9 mouse cellular contexts compared by ENCODE assay signal in genomic region chr11:72487171-72487570, GRCm38 (mm10). TPM values are rescaled to one million over a fixed set of nuclear protein-coding genes. Genes with fewer than 3 reads are reported as not detected.
A peak's percentile ranks its signal among the peaks of the same experiment; 100 is the strongest.
DNase-seq lines count a peak whose midpoint lies in the region; ATAC-seq and TF ChIP-seq lines count a peak whose summit lies in the region.
"Had no signal": no experiment of that assay in that cellular context is flagged by ENCODE, and none has a peak within 500 bp of the region (broad histone marks: within the 10 kb centered on the region; RNA-seq: fewer than 3 reads in every experiment).

No protein-coding gene starts in this region.

- no peaks in the 10 kb centered on the region for H3K9me3 ChIP-seq in heart, embryonic 13.5 days
- H3K9me3 ChIP-seq in neural tube, embryonic 11.5 days (ENCODE audit: control insufficient read depth, low read length), result no peaks in the 10 kb centered on the region
- no peaks in the 10 kb centered on the region for H3K9me3 ChIP-seq in liver, embryonic 14.5 days (ENCODE audit: control insufficient read depth, low read length)

- ATAC-seq in heart, embryonic 13.5 days (ENCODE audit: extremely low read depth, insufficient number of reproducible peaks, low FRiP score, low TSS enrichment), result no peak
- no peak for ATAC-seq in neural tube, embryonic 11.5 days (ENCODE audit: insufficient read depth, low FRiP score, low TSS enrichment)
- no peak for ATAC-seq in liver, embryonic 14.5 days (ENCODE audit: insufficient read depth)
- ATAC-seq in megakaryocyte progenitor cell, adult 5-6 weeks (replicated peaks; ENCODE audit: poor library complexity), result no peak

- TF ChIP-seq EP300 in liver, embryonic 14.5 days (IDR thresholded peaks at IDR 0.05; ENCODE audit: low read depth), result no peak

- peaks cover 57% of the 10 kb centered on the region for H3K4me1 ChIP-seq in heart, embryonic 13.5 days
- H3K4me1 ChIP-seq in neural tube, embryonic 11.5 days (ENCODE audit: control insufficient read depth, insufficient read depth, low read length), result no peaks in the 10 kb centered on the region; the same call in 1 of the 2 replicates
- peaks cover 10 to 37% of the 10 kb centered on the region in 2 experiments for H3K4me1 ChIP-seq in liver, embryonic 14.5 days (replicated peaks; ENCODE audit: control insufficient read depth in 2 of 2, insufficient read depth in 2 of 2, low read length in 1 of 2)

- H3K9ac ChIP-seq in heart, embryonic 13.5 days, result no peak overlapping the region
- no peak overlapping the region for H3K9ac ChIP-seq in neural tube, embryonic 11.5 days (ENCODE audit: low read length)
- no peak overlapping the region for H3K9ac ChIP-seq in liver, embryonic 14.5 days (replicated peaks)

- no peak for TF ChIP-seq CTCF in liver, embryonic 14.5 days (IDR thresholded peaks at IDR 0.05; ENCODE audit: low read depth)

- intact Hi-C loops in heart, postnatal 10 days (cut with DNase I), result no loop called here

- DNase-seq in heart, postnatal 10 days, result no peak
- DNase-seq in neural tube, embryonic 11.5 days (ENCODE audit: low spot score), result no peak
- DNase-seq in neural tube, embryonic 10.5 days (ENCODE audit: extremely low spot score, low spot score), result no peak
- no peak for DNase-seq in liver, embryonic 14.5 days (ENCODE audit: low read depth in 3 of 3, low spot score in 3 of 3)
- DNase-seq in natural killer cell, adult 2 months (ENCODE audit: low spot score in 2 of 2), result no peak
- no peak for DNase-seq in spleen, postnatal 36 days (ENCODE audit: low spot score in 2 of 2)
- DNase-seq: cerebellum, adult 9-10 months had no signal

- 48% methylated on average over 5 of the region's 5 CpGs for WGBS in heart, embryonic 13.5 days
- 65% methylated on average over 5 of the region's 5 CpGs for WGBS in neural tube, embryonic 11.5 days
- 17% methylated on average over 5 of the region's 5 CpGs for WGBS in liver, embryonic 14.5 days (ENCODE audit: insufficient replicate concordance)

- H3K36me3 ChIP-seq in heart, embryonic 13.5 days, result no peaks in the 10 kb centered on the region
- H3K36me3 ChIP-seq in neural tube, embryonic 11.5 days (ENCODE audit: control insufficient read depth, insufficient read depth, low read length), result no peaks in the 10 kb centered on the region
- H3K36me3 ChIP-seq in liver, embryonic 14.5 days (replicated peaks; ENCODE audit: control insufficient read depth, insufficient read depth, low read depth), result no peaks in the 10 kb centered on the region

- peak overlapping the region; percentile 90 for H3K4me2 ChIP-seq in heart, embryonic 13.5 days
- peak overlapping the region; percentile 88; the same call in 1 of the 2 replicates for H3K4me2 ChIP-seq in neural tube, embryonic 11.5 days (ENCODE audit: low read depth)
- peak overlapping the region; percentile 36 for H3K4me2 ChIP-seq in liver, embryonic 14.5 days (ENCODE audit: low read depth)

- peaks cover 62% of the 10 kb centered on the region for H3K27me3 ChIP-seq in heart, embryonic 13.5 days (replicated peaks)
- H3K27me3 ChIP-seq in neural tube, embryonic 11.5 days (ENCODE audit: control insufficient read depth, insufficient read depth, low read length), result peaks cover 19% of the 10 kb centered on the region
- peaks cover 6% of the 10 kb centered on the region for H3K27me3 ChIP-seq in liver, embryonic 14.5 days (ENCODE audit: control insufficient read depth, insufficient read depth, low read length)

- 0 out of 2 replicates have a peak overlapping the region, but pooled peaks have one; percentile 20 for H3K27ac ChIP-seq in heart, embryonic 13.5 days (replicated peaks)
- no peak overlapping the region for H3K27ac ChIP-seq in neural tube, embryonic 11.5 days (ENCODE audit: low read depth, low read length)
- H3K27ac ChIP-seq in liver, embryonic 14.5 days, result no peak overlapping the region

- no peak overlapping the region for H3K4me3 ChIP-seq in heart, embryonic 13.5 days
- H3K4me3 ChIP-seq in neural tube, embryonic 11.5 days (ENCODE audit: low read depth, low read length), result 0 out of 2 replicates have a peak overlapping the region, but pooled peaks have one; percentile 2
- no peak overlapping the region for H3K4me3 ChIP-seq in liver, embryonic 14.5 days (ENCODE audit: insufficient read depth in 1 of 2, low read depth in 2 of 2, low read length in 2 of 2)

RNA-seq across cellular contexts. Expression of gene Spns2, which starts 2.5 kb away (rescaled TPM):
- 1.9 and 2.4 TPM in 2 replicates for polyA plus RNA-seq in heart, embryonic 13.5 days (2015; fragmentation: Nextera tagmentation; extraction: Ambion mirVana)
- total RNA-seq in heart, postnatal 10 days (2021), result 10 to 100 TPM; 18.0 to 19.5 TPM
- polyA plus RNA-seq in neural tube, embryonic 11.5 days (2014; fragmentation: Nextera tagmentation; extraction: Ambion mirVana), result 7.1 and 7.7 TPM in 2 replicates
- polyA plus RNA-seq in liver, embryonic 14.5 days (2012; rRNA removed), result 8.6 and 12.9 TPM in 2 replicates
- 3.8 and 6.3 TPM in 2 replicates for polyA plus RNA-seq in liver, embryonic 14.5 days (2014; fragmentation: Nextera tagmentation; extraction: Ambion mirVana)
- 18.0 and 25.8 TPM in 2 replicates for total RNA-seq in megakaryocyte progenitor cell, adult 5-6 weeks (2015)
- total RNA-seq in megakaryocyte progenitor cell, adult 5-6 weeks (2017), result 8.8 and 13.0 TPM in 2 replicates

RNA-seq across cellular contexts. Expression of gene Mybbp1a, which starts 46.0 kb away (rescaled TPM):
- polyA plus RNA-seq in heart, embryonic 13.5 days (2015; fragmentation: Nextera tagmentation; extraction: Ambion mirVana), result 82.3 and 88.2 TPM in 2 replicates
- 10 to 100 TPM; 47.0 to 50.0 TPM for total RNA-seq in heart, postnatal 10 days (2021)
- 145 and 146 TPM in 2 replicates for polyA plus RNA-seq in neural tube, embryonic 11.5 days (2014; fragmentation: Nextera tagmentation; extraction: Ambion mirVana)
- 31.0 and 56.3 TPM in 2 replicates for polyA plus RNA-seq in liver, embryonic 14.5 days (2012; rRNA removed)
- polyA plus RNA-seq in liver, embryonic 14.5 days (2014; fragmentation: Nextera tagmentation; extraction: Ambion mirVana), result 65.5 and 72.6 TPM in 2 replicates
- total RNA-seq in megakaryocyte progenitor cell, adult 5-6 weeks (2015), result 255 and 264 TPM in 2 replicates
- 148 and 164 TPM in 2 replicates for total RNA-seq in megakaryocyte progenitor cell, adult 5-6 weeks (2017)

RNA-seq across cellular contexts. Expression of gene Ggt6, which starts 51.8 kb away (rescaled TPM):
- not detected in 2 replicates for polyA plus RNA-seq in heart, embryonic 13.5 days (2015; fragmentation: Nextera tagmentation; extraction: Ambion mirVana)
- not detected for total RNA-seq in heart, postnatal 10 days (2021)
- not detected in 2 replicates for polyA plus RNA-seq in neural tube, embryonic 11.5 days (2014; fragmentation: Nextera tagmentation; extraction: Ambion mirVana)
- 0.10 and 0.18 TPM in 2 replicates for polyA plus RNA-seq in liver, embryonic 14.5 days (2012; rRNA removed)
- polyA plus RNA-seq in liver, embryonic 14.5 days (2014; fragmentation: Nextera tagmentation; extraction: Ambion mirVana), result 0.25 and 0.38 TPM in 2 replicates
- total RNA-seq in megakaryocyte progenitor cell, adult 5-6 weeks (2015), result not detected in 2 replicates
- total RNA-seq in megakaryocyte progenitor cell, adult 5-6 weeks (2017), result not detected in 2 replicates

Comparison
In these comparisons a context has a peak if more than half of its experiments do, and no peak if none do; other contexts are left out.
1. H3K4me2 ChIP-seq: peak in every context shown above with its lines; median percentile 90 in heart, embryonic 13.5 days; 88 in neural tube, embryonic 11.5 days; 36 in liver, embryonic 14.5 days.